Mouse (Mus musculus) testis, postnatal 14 days (tissue): Measurements from ENCODE around the gene Them5.

Experiments used
- DNase-seq: peaks from one replicate; pipeline ENCODE4 v3.0.0; 2021; ENCODE audit warnings: low spot score

The Them5 gene

DNA sequence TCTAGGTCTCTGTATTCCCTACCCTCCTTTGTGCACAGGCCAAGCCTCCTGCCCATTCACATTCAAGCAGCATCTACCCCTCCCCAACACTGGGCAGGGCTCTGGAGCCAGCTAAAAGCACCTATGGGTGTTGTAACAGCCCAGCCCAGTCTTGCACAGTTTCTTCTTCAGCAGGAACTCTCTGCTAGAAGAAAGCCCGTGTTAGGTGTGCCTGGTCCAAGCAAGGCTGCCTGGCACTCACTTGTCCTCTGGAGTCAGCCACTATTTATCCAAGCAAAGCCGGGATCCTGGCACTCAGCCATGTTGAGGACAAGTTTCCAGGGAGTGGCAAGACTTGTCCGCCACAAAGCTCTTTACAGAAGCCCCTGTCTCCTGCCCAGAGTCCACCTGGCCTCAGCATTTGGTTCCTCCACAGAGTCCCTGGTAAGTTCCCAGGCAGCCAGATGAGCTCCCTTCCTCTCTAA, at the start of gene Them5:
Gene Them5, plus strand, starts transcription at position 141 of the 464 bp plus-strand sequence.
- DNase-seq: no peak

GRCm38 (mm10) chr3:94305457-94305856, 36.4 kb upstream of the Them5 start:
- no peak for DNase-seq

DNA sequence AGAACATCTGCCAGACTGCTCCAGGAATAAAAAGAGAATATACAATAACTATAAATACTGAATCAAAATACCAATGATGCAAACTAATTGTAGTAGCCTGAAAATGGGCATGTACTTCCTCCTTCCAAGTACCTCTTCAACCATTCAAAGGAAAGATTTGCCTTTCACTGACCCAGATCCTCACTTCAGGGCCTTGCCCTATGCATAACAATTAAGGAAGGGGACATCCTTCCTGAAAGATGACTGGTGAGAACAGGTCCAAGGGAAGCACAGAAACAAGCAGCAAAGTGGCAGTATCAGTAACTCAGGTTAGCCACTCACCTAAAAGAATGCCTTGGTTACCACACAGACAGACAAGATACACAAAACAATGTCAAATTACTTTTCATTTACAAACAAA, 34.9 kb upstream of the Them5 start:
- no peak for DNase-seq

DNA sequence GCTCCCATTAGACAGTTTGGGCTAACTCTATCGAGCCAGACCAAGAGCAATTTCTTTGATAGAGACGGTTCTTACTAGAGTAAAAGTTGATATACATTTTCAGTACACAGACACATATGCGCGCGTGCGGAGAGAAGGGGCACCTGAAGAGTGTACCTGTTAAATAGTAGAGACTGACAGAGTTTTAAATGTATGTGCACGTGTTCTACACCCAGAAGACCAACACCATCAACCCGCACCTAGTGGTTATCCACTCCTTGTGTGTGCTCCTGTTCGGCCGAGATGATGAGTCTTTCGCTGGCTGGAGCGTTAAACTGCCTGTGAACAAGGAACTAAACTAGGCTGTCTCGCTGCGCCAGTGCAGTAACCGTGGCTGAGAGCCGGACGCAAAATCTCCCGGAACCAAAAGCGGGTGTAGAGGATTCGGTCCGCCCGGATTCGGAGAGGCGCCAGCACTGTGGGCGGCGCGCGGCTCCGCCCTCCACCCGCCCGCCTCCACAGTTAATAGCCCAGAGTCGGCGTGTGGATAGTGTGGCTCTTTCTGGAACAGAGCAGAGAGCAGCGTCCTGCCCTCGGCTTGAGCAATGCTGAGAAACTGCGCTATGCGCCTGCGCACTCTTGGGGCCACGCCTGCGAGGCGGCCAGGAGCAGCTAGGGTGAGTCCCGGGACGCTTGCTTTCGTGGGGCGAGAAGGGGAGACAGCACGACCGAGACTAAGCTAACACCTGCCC, 32.1 kb upstream of the Them5 start, which contains the start of gene Them4:
Gene Them4, plus strand, starts transcription at position 457 of the 731 bp plus-strand sequence.
- DNase-seq: peak; percentile 91

DNA sequence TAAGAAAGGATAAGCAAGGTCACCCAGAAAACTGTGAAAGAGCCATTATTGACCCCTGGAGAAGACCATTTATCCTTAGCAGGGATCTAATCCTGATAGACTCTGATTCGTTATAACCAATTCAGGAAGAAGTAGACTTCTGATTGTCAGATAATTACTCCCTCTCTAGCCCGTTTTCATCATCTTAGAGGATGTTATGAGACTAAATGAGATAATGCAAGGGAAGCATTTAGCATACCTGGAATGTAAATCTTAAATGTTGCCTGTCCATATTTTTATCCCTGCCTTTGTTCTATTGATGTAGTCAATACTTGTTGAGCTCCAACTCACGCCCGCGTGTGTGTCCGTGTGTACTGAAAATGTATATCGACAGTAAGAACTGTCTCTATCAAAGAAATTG, 31.4 kb upstream of the Them5 start:
- DNase-seq: no peak

DNA sequence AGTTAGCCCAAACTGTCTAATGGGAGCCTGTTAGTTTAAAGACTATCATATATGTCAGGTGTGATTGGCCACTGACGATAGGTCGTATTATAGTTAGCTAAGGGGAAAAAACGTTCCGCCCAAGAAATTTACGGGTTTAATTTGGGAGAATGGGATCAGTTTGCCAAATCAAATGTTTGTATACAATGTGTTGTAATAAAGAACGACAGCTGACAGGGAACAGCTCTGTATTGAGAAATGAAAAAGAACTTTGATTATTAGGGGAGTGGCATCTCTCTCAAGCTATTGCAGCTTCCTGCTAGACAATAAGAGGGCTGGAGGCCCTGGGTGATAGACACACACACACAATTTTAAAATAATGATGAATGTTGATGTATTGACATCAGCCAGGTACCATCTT, 31.0 kb upstream of the Them5 start:
- DNase-seq: no peak

DNA sequence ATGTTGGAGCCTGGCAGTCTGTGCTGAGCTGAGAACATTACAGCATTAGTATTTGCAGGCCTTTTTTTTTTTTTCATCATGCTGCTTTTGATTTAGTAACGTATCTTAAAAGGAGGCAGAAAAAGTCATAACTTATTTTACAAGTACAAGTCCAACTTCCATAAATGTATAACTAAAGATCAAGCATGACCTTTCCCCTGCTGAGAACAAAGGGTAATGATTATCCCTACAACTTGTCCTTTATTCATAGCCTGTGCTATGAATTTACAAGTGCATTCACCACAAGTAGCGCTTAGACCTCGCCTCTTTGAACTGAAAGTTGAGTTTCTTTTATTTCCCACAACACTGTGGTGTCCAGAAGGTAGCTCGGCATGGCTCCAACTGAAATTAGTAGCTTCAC, 30.5 kb upstream of the Them5 start:
- no peak for DNase-seq

DNA sequence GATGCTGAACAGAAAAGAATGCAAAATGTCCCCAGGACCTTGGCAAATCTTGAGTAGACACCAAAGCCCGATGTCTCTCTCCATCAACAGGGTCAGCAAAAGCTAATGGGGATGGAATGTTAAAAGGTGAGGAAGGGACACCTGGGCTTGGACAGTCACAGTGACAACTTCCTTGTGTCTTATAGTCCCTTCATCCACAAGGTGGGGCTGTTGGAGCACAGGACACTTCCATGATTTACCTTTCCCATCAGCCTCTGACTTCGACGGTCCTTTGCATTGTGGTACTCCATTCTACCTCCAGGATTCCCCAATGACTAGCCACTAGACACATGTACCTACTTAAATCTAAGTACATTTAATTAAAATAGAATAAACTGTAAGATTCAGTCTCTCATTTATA, 13.2 kb upstream of the Them5 start:
- DNase-seq: no peak

DNA sequence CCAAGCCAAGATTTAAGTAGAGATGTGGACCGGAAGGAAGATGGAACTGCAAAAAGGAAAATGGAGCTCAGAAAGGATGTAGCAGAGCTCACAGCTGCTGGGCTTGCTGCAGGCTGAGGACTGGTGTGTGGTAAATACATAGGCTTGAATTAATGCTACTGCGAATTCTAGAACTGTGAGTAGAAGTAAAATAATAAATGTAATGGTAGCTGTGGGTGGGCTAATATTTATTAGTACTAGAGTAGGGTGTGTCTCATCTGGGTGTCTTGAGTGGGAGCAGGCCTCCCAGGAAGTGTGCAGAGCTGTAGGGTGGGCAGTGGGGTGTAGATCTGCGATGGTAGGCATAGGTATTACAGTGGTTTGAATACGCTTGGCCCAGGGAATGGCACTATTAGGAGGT, 7.5 kb upstream of the Them5 start:
- no peak for DNase-seq

DNA sequence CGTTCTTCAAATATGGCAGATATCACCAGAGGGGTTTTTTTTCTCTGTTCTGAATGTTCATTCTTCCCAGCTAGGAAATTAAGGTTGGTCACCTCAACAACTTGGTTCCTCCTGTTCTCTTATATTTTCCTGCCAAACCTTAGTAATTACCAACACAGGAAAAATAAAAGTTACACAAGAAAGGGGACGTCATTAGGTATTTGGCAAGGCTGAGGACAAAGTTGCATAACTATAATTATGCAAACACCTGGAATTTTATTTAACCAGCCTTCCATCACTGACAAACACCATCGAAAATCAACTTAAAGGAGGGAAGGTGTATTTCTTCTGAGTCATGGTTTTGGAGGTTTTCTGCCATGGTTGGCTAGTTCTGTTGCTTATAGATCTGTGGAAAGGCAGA, 3.4 kb upstream of the Them5 start:
- DNase-seq: no peak

DNA sequence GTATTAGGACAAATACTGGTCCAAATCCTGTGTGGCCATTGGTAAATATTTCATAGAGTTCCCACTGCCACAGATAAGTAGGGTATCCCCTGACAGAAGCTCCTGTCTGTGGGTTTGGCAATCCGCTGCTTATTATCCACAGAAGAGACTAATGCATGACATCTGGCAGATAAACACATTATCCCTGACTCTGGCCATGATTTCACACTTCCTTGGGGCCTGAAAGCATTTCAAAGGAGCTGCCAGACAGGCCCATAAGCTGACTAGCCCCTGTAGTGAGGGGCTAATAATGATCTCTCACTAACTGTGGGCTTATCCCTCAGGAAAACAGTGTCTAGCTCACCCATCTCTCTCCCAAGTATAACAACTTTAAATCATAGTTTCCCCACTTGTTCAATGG, 653 bp downstream of the Them5 start:
- DNase-seq: no peak

GRCm38 (mm10) chr3:94344182-94344581, 2.3 kb downstream of the Them5 start:
- DNase-seq: no peak

DNA sequence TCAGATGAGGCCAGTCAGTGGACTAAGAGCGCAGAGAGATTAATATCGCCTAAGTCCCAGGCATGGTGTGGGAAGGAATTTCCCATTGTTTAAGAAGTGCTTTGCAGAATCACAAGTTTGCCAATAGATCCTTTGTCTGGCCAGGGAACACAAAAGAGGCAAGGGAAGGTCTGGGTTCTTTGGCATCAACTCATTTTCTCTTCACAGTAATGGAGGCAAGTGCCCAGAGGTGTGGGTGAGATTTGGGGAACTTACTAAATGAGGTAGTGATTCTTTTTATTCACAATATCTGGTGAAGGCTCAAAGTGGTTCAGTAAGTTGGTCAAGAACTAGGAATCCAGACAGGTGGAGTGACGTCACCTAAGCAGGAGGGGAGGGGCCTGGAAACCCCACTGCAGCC, 3.0 kb downstream of the Them5 start:
- no peak for DNase-seq

DNA sequence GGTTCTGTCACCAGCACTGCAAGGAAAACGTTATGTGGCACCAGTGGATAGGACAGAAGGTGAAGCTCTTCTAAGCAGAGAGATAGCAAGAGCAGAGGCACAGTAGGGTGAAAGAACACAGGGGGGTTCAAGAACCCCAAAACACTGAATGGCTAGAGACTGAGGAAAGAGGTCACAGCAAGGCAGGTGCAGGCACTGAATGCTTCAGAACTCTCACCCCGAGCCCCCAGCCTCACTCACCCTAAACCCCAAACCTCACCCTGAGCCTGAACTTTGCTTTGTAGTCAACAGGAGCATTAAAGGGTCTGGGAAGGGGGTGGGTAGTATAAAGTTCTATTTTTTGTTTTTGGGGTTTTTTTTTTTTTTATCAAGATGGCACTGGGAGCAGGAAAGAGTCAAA, 6.2 kb downstream of the Them5 start:
- no peak for DNase-seq

DNA sequence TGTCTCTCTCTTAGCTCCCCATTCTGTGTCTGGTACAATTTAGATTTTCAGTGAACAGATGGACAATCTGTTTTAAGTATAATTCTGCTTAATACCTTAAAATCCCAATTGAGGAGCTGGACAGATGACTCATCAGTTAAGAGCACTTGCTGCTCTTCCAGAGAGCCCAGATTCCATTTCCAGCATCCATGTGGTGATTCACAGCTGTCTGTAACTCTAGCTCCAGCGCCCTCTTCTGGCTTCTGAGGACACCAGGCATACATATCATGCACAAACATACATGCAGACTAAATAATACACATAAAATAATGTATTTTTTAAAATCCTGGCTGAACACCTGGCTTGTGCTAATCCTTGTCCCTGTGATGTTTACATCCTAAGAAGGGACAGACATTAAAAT, 18.9 kb downstream of the Them5 start:
- no peak for DNase-seq

GRCm38 (mm10) chr3:94362138-94362537, 20.2 kb downstream of the Them5 start, which contains the start of gene C2cd4d:
C2cd4d (plus strand) TSS chr3:94362438.
- no peak for DNase-seq

DNA sequence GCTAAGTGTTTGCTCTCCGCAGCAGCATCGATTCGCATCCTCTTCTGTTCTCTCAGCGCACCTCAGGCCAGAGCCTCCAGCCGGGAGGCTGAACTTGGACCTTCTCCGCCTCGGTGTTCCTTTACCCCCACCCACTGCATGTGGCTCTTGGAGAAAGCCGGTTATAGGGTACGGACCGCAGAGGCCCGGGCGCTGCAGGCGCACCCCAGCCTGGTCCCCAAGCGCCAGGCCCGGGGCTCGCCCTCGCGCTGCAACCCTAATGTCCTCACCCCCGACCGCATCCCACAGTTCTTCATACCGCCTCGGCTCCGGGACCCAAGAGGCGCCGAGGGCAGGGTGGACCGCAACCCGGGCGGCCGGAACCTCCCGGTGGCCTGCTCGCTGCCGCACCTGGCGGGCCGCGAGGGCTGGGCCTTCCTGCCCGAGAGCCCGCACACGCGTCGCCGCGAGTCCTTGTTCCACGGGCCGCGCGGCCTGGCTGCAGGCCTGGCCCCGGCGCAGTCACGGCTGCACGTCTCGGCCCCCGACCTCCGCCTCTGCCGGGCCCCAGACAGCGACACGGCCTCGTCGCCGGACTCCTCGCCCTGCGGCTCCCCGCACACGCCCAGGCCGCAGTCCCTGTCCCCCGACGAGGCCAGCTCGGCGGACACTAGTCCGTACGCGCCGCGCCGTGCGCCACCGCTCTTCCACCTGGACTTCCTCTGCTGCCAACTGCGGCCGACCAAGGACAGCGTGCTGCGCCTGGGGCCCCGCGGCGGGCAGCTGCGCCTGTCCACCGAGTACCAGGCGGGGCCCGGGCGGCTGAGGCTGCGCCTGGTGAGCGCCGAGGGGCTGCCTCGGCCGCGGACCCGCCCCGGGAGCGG, 21.6 kb downstream of the Them5 start:
- DNase-seq: peak; percentile 66

GRCm38 (mm10) chr3:94364154-94364526, 22.2 kb downstream of the Them5 start:
- DNase-seq: peak; percentile 55

GRCm38 (mm10) chr3:94366761-94367160, 24.9 kb downstream of the Them5 start:
- DNase-seq: peak; percentile 53

DNA sequence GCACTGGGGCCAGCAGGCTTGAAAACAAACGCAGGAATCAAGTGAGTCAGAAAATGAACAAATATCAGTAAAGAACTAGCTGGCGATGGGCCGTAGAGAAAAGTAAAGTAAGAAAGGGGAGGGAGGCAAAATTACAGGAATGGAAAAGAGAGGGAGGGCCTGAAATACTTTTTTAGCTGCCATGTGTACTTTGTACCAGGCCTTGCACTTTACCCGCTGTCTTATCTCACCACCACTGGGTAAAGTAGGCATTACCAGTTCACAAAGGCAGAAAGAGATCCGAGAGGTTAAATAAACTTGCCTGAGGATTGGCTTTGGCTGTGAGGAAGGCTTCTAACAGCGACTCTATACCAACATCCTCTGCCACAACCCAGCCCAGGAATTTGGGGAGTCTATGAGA, 25.6 kb downstream of the Them5 start:
- no peak for DNase-seq

DNA sequence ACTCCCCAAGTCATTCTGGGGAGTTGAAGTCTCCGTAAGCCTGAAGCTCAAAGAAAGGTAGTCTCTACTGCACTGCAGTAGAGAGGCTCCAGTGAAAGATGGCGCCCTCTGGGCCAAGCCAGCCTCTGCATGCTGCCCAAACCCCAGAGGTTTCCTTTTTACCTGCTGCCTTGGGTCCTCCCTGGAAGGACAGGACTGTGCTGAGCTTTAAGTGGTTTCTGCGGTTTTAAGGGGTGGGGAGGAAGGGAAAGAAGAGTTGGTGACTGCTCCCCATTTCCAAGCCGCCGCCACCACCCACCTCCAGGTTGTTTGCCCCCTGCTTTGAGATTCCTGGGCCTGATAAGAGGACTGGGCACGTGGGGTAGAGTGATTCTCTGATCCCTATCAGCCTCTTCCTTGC, 26.7 kb downstream of the Them5 start:
- no peak for DNase-seq

GRCm38 (mm10) chr3:94369709-94370108, 27.8 kb downstream of the Them5 start:
- peak; percentile 66 for DNase-seq

DNA sequence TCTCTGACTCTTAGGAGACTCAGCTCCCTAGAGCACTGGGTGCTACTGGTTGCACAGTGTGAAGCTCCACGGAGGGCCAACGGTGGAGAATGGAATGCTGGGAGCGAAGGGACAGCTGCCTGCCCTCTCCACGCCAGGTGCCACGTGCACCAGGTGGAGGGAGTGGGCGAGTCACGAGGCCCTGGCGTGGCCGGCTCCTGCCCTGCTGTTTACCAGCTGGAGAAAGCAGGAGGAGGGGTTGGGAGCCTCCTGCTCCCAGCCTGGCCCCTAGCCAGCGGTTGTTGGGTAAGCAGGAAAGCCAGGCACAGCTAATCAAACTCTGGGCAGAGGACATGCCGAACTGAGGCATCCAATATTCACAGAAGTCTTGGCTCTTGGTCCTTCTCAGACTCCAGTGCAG, 29.7 kb downstream of the Them5 start:
- DNase-seq: peak; percentile 85
